Mouse (Mus musculus) CH12.LX (cell line): ENCODE data around the gene Rhod.

Experiments
- BHLHE40 ChIP-seq: IDR thresholded peaks from 2 replicates; pipeline ENCODE4 v1.6.1; 2011; ENCODE audit warnings: mild to moderate bottlenecking, low read depth, low read length, improper control_type of control experiment
- CTCF ChIP-seq, 2 experiments: IDR thresholded peaks in 1 of 2; conservative IDR thresholded peaks in 1 of 2; 2 replicates each; pipeline ENCODE4 v1.5.1; 2011 to 2012; ENCODE audit warnings: low read depth in 2 of 2, low read length in 2 of 2, improper control_type of control experiment in 1 of 2, inconsistent platforms in 1 of 2, mild to moderate bottlenecking in 1 of 2, moderate library complexity in 1 of 2
- EP300 ChIP-seq: IDR thresholded peaks from 2 replicates; pipeline ENCODE4 v1.6.1; 2011; ENCODE audit warnings: low read length, improper control_type of control experiment
- MAZ ChIP-seq: IDR thresholded peaks from 2 replicates; pipeline ENCODE4 v1.6.1; 2012; ENCODE audit warnings: low read depth, mild to moderate bottlenecking, inconsistent platforms, low read length, improper control_type of control experiment, moderate library complexity
- MXI1 ChIP-seq: IDR thresholded peaks from 2 replicates; pipeline ENCODE4 v1.6.1; 2011; ENCODE audit warnings: mild to moderate bottlenecking, low read depth, low read length, improper control_type of control experiment

DNA sequence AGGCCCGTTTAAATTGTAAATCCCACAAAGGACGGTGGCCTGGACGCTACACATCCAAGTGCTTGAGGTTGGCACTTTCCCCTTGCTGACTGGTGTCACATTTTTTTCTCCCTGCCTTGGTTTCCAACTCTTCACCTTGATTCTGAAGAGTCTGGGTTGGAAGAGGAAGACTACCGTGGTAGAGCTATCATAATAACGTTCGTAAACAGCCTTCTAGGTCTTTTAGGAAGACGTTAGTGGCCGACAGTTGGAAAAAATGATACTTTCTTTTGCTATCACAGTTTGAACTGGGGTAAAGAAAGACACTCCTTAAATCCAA lies 40.6 kb downstream of the Rhod start:
- no peak for TF ChIP-seq MXI1
- TF ChIP-seq MAZ = no peak
- no peak for TF ChIP-seq EP300
- no peak for TF ChIP-seq CTCF (conservative IDR thresholded peaks at IDR 0.05 in 1 of 2, IDR thresholded peaks at IDR 0.05 in 1 of 2; ENCODE audit: low read depth in 2 of 2, low read length in 2 of 2)
- no peak for TF ChIP-seq BHLHE40
